Mouse (Mus musculus): ENCODE results near the gene Hectd2.

The Hectd2 gene

DNA sequence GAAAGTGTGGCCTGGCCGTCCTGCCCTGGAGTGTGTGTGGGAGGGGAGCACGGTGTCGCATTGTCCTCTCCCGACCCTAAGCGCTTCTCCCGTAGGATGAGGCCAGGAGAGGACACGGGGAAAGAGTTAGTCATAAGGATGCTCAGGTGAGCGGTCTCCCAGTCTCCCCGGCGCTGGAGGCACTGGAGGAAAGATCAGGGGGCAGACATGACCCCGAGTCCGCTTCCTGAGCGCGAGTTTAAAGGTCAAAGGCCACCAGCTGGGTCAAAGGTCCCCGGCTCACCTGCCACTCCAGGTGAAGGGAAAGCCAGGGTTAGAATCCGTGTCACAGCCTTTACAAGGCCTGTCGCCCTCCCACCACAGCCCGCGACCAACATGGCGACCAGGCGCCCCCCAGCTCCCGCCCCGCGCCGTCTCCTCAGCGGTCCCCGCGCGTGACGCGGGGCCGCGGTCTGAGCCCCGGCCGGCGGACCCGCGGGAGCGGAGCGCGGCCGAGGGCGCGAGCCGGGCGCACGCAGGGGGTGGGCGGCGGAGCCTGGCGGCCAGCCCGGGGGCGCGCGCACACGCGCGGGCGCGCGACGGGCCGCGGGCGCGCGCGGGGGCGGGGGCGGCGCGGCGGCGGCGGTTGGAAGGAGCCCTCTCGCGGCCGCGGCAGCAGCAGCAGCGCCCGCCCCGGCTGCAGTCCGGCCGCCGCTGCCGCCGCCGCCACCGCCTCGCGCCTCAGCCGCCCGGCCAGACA, at the start of gene Hectd2:
Hectd2 (plus strand) TSS at position 594 of the 739 bp plus-strand sequence.
- DNase-seq (ENCODE audit: low read depth, low spot score) = peak; percentile 74

DNA sequence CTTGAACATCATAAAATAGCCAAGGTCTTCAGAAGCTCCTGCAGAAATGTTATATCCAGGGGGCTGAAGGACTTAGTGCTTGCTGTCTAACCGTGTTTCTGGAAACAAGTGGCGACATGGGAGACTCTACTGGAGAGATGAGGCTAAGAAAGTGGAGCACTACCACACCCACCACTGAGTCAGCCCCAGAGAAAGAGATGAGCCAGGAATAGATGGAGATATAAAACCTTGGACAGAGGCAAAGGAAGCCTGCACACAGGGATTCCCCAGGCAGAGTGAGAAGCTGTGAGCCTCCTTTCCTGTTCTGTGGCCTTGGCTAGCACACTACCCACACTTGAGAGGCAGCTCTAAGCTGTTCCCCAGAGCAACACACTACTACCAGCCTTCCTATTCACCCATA, 49.7 kb upstream of the Hectd2 start:
- DNase-seq (ENCODE audit: low read depth, low spot score) = no peak

DNA sequence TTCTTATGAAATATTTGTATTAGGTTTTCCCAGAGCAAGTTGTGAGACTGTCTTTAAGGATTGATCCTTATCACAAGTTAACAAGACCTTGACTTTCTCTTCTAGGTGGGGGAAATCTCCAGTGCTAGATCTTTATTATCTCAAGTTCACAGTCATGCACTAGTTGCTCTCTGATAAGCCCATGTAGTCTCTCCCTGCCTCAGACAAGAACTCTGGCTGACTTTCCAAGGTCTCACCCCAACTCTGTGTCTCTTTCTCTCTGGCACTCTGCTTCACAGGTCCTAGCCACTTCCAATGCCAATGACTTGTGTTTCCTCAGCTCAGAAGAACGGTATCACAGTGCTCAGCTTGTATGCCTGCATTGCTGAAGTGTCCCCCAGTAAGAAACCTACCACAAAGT, 43.1 kb upstream of the Hectd2 start:
- DNase-seq (ENCODE audit: low read depth, low spot score) = no peak

DNA sequence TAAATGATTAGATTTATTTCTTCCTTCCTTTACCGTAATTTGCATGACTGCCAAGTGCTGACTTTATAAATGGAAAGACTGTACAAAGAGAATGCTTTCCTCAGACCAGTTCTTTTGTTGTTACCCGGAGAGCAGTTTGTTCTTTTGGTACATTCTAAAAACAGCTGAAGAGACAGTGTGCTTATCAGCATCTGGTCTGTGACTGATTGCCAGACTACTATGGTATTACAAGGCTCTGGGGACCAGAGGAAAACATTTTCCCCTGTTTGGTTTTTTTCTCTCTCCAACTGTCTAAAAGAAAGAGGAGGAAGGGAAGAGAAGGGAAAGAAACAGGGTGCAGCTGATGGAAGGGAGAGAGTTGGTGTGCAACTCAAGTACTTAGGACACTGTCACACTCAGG, 36.0 kb upstream of the Hectd2 start:
- DNase-seq (ENCODE audit: low read depth, low spot score) = no peak

DNA sequence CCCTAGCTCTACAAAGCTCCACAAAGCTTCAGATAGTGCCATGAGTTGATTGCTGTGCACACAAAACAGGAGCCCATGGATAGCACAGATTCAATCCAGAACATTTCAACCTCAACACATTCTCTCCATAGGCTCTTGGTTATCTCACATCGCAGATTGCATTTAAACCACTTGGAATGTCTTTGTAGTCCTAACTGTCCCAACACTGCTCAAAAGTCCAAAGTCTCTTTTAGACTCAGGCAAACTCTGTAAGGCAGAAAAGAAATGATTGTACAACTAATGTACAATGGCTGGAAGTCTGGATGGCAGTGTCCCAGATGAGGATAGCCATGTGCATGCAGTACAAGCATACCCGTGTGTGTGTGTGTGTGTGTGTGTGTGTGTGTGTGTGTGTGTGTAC, 32.9 kb upstream of the Hectd2 start:
- no peak for DNase-seq (ENCODE audit: low read depth, low spot score)

DNA sequence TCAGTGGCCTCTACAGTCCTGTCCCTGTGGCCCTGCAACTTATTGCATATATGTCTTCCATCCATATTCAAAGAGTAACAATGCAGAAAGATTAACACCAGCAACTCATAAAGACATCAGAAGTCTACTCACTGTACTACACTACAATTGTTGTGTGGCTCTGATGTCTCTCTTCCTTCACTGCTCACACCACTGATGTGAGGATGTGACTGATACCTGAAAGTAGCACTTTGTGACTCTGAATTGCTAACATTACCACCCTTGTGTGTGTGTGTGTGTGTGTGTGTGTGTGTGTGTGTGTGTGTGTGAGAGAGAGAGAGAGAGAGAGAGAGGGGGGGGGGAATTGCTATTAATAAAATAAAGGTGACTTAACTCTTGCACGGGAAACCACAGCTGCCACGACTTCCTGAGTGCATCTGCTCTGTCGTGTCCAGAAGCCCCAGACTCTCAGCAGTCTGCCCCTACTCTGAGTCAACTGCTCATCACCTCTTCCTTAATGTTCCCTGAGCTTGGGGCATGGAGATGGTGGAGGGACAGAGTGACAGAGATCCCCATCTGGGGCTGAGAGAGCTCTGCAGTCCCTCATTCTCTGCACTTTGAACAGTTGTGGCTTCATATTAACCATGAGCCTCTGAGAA, 31.8 kb upstream of the Hectd2 start:
- DNase-seq (ENCODE audit: low read depth, low spot score) = no peak

DNA sequence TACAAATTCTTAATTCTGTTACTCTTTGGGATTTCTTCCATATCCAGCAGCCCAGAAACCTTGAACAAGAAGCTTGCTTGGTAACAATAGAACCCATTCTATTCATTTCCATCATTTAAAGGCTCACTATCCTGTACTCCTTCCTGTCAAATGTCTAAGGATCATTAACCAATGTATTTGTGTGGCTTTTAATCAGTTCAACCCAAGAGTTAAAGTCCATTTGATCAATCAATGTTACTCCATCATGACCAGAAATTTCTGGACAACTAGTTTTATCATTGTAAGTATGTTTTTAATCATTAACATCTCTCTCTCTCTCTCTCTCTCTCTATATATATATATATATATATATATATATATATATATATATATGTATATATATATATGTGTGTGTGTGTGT, 29.4 kb upstream of the Hectd2 start:
- no peak for DNase-seq (ENCODE audit: low read depth, low spot score)

DNA sequence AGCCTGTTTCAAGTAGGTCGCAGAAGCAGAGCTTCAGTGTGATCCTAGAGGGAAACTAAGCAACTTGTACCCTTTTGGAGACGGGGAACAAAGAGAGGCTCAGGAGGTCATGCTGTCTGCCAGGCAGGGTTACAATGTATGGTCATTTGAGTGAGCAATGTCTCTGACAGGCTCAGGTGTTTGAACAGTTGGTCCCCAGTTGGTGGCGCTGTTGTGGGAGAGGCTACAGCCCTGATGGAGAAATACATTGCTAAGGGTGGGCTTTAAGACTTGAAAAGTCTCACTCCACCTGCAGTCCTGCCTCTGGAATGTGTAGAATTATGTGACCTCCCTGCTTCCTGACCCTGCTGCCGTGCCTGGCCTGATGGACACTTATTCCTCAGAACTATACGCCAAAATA, 21.4 kb upstream of the Hectd2 start:
- peak; percentile 47 for DNase-seq (ENCODE audit: low read depth, low spot score)

DNA sequence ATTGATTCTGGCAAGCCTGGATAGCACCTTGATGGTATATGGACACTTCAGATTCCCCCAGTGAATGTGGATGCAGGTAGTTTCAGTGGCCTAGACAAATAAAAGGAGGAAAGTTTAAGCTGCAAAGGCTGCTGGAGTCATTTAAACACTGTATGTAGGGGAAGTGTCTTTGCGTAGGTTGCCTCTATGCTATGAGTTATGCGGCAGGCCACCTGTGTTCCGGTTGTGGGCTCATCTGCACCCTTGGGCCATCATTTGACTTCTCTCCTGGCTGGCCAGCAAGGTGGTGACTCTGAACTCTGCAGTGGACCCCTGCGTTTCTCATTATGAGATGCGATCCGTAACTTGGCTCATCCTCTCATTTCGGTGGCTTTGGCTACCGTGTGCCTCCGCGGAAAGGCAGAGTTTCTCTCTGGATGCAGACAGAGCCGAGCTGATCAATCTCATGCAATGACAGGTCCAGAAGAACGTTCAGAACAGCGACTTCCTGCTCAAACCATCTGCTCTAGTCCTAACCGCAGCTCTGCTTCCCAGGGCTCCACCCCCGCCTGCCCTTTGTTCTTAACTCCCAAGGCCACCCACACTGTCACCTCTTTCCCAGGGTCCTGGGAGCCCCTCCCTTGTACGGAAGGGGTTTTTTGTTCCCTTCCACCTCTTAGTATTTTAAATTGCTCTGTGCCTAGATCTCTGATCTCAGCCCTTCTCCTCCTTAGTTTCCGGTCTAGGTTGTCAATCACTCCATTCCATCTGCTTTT, 20.3 kb upstream of the Hectd2 start:
- DNase-seq (ENCODE audit: low read depth, low spot score) = peak; percentile 57

DNA sequence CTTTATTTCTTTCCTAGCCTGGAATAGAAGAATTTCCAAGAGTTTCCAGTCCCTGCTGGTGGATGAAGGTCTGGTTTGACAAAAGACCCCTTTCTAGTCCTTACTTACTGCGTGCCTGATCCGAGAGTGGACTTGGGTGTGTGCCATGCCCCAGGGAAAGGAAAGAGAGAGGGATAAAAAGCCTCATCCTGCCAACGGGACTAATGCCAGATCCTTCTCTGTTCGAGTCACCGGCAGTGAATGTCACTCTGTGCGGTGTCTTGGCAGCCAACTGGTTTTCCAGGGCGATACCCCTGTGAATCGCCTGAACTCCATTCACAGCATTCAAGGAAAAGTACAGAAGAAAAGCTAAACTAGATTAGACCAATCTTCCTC, 19.7 kb upstream of the Hectd2 start:
- DNase-seq (ENCODE audit: low read depth, low spot score) = no peak

DNA sequence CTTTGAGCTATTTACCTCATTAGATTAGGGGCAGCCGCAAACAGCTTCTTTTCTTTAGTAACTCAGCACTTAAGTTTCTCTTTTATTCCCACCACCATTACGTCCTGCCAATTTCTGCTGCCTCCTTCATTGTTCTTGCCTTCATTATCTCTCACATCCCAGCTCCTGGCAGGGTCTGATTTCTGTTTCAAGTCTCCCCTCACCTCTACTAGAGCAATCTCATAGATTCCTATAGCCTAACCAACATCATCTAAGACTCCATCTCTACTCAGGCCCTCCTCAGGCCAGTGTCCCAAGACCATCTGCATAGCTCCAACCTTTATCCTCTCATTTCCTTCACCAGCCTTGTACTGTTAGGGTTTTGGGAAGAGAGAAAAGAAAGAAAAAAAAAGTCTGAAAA, 19.3 kb upstream of the Hectd2 start:
- DNase-seq (ENCODE audit: low read depth, low spot score) = no peak

DNA sequence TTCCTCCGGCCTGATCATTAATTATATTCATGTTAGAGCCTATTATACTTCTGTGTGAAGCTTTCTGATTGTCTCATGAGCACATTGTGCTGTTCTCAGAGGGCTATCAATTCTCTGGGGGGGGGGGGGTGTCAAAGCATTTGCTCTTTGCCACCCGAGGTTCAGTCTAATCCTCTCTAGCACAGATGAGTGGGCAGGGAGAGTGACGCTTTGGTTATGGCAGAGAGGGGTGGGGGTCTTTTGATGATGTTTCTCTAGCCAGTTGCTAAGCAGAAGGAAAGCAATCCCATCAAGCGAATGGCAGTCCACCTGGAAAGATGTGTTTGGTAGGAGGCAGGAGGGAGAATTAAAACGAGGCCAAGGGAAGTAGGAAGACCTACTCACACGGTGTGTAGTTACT, 18.6 kb upstream of the Hectd2 start:
- no peak for DNase-seq (ENCODE audit: low read depth, low spot score)

DNA sequence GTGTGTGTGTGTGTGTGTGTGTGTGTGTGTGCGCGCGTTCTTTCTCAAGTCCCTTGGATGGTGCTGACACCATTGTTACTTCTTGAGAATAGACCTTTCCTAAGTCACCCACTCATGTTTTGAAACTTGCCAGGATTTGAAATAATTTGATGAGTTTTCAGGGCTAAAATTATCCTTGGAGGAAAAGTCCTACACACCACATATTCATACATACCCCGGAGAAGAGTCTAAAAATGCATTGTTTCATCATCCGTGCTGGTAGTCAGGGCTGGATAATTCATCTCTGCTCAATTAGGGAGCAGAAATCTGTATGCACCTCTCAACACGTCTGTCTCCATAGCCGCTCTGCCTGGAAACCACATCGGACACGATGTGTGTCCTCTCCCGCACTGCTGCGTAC, 17.5 kb upstream of the Hectd2 start:
- no peak for DNase-seq (ENCODE audit: low read depth, low spot score)

DNA sequence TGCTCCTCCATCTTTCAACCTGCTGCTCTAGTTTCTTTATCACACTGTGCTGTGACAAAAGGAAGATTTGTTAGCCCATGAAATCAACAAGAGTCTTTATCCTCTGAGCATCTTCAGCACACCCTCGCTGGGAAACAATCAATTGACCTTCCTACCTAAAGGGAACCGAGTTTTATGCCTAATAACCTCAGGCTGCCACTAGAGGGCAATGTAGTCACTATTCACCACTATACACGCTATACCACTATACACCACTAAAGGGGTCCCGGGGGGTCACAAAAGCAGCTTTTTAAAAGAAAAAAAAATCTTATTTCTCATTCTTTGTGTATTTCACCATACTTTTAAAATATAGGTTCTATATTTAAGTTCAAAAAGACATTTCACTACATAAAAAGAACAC, 15.9 kb upstream of the Hectd2 start:
- DNase-seq (ENCODE audit: low read depth, low spot score) = peak; percentile 76

DNA sequence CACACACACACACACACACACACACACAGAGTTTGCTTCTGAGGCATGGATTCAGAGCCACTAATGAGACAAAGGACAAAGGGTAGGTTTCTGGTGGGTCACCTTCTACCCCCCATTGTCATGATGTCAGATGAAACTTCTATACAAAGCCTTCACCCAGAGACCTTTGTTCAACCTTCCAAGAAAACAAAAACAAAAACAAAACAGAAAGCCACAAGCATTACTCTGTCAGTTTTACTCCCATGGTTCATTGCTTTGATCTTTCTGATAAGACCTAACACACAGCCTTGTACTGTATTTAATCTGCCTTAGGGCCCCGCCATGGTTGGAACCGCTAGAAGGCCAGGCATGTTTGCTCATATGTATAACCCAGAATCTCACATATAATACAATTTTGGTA, 15.1 kb upstream of the Hectd2 start:
- DNase-seq (ENCODE audit: low read depth, low spot score) = no peak

DNA sequence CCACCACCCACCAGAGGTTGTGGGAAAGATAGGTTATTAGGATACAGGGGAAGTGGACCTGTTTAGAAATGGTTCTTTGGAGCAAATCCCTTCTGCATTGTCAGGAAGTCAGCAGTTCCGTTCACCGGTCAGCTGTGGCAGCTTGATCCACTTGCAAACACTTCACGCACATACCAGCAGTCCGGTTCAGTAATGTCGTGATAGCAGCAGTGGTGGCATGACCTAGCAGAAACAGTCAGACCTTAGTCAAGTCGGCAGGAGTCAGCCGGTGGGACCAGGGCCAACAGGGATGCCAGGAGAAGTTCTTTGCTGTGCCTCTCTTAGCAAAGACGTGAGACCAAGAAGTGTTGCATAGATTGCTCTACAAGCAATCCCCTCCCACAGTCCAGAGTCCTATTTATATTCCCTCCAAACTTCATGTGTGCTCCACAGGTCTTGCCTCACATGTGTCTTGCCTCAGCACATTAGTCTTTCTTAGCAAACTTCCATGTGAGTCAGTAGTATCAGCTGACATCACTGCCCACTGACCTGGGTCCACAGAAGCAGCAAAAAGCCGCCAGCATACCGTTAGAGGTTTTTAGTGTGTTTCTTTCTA, 14.3 kb upstream of the Hectd2 start:
- no peak for DNase-seq (ENCODE audit: low read depth, low spot score)

DNA sequence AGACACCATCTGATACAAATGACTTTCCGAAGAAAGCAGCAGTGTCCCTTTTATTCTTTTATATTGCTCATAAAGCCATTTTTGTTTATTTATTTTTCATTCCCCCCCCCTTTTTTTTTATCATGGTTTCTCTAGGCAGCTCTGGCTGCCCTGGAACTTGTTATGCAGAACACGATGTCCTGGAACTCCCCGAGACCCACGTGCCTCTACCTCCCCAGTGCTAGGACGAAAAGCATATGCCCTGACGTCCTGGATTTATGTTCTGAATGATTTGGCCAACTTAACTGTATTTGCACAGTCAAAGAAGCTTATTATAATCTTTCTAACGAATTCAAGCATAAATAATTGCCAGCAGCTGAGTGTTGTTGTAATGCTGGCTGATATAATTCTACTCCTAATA, 13.7 kb upstream of the Hectd2 start:
- no peak for DNase-seq (ENCODE audit: low read depth, low spot score)

DNA sequence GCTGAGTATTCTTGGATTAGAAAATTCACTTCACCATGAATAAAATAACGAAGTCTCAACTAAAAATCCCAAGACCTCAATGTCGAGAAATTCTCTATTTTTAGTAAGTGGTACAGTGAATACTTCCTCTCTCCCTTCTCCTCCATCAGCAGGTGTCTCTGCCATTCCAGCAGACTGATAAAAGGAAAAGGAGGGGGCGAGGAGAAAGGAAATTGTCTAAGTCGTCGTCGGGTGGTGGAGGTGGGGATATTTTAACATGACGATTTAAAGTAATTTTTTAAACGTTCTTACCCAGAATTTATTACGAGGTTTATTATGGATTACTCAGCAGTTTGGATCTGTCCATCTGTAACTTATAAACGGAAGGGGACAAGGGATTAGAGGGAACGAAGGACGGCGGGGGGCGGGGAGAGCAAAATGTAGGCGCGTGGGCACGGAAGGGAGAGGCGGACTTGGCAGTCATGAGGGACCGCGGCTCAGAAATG, 836 bp upstream of the Hectd2 start:
- DNase-seq (ENCODE audit: low read depth, low spot score) = no peak

DNA sequence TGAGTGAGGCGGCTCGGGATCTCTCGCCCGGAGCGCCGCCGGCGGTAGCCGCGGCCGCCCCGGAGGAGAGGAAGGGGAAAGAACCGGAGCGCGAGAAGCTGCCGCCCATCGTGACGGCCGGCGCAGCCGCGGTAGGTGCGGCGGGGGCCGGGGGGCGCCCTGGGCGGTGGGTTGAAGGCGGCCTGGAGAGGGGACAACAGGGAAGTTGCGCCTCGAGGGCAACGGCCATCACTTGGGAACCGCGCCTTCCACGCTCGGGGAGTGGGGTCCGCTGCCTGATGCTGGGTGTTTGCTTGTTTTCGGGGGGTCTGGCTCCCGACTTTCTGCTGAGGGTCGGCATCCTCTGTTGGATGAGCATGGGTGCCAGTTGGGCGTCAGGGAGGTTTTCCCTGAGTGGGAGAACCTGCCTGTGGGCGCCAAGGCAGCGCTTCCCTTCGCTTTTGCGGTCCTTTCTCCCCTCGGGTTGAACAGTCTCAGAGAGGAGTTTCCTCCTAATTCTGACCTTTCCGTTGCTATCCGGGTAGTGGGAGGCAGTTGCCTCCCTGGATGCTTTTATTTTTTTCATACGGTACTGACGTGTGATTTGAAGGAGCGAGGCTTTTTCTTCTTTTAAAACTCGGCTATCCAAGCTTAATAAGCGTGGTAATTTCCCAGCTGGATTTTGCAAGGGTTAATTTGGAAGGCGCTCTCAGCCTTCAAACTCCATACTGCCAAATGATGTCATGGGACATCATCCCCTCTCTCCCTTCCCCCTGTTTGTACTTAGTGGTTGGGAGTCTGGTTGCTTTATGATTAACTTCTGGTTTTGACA, 551 bp downstream of the Hectd2 start:
- DNase-seq (ENCODE audit: low read depth, low spot score) = peak; percentile 49

DNA sequence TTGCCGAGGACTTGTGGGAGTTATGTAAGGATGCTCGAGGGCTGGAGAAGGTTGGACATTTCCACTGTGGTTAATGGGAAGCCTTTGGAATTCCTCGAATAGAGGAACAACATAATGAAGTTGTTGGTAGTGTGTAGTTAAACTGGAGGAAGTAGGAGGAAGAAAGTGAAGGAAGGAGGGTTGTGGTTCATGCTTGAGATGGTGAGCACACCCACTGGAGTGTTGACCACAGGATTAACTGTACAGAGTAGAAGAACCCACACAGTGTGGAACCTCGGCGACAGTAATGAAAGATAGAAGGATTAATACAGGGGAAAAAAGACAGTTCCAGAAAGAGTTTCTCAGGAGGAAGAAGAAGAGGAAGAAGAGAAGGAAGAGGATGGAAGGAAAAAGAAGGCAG, 4.9 kb downstream of the Hectd2 start:
- no peak for DNase-seq (ENCODE audit: low read depth, low spot score)

DNA sequence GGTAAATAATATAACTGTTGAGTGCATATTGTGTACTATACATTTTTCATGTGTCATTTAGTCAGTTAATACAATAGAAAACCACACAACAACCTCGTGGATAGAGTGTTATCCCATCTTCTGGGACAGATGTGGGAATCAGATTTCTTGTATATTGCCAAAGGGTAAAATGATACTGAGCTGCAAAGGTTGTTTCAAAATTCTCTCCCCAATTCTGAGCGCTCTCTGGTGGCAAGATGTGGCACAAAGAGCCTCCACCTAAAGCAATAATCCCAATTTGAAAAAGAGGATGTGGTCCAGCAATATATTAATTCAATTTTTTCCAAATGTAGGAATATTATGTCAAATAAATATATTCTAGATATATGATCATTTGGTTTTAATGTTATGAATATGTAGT, 5.7 kb downstream of the Hectd2 start:
- no peak for DNase-seq (ENCODE audit: low read depth, low spot score)

DNA sequence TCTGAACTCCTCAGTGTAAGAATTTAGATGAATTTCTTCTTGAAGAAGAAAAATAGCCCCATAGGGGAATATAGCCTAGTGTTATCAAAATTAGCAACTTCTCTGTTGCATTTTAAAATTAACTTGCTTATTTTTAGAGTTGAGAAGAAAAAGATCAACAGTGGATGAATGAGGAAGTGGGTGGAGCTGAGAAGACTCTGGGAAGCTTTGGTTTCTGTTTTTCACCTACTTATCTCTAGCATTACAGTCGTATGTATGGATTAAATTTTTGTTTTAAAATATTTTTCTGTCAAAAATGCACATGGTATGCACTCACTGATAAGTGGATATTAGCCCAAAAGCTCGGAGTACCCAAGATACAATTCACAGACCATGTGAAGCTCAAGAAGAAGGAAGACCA, 6.7 kb downstream of the Hectd2 start:
- no peak for DNase-seq (ENCODE audit: low read depth, low spot score)

Measured in R1 (cell line).